Mouse (Mus musculus): ENCODE measurements around the gene Vps37d.
A peak's percentile ranks its signal among the peaks of the same experiment; 100 is the strongest.

The Vps37d gene

DNA sequence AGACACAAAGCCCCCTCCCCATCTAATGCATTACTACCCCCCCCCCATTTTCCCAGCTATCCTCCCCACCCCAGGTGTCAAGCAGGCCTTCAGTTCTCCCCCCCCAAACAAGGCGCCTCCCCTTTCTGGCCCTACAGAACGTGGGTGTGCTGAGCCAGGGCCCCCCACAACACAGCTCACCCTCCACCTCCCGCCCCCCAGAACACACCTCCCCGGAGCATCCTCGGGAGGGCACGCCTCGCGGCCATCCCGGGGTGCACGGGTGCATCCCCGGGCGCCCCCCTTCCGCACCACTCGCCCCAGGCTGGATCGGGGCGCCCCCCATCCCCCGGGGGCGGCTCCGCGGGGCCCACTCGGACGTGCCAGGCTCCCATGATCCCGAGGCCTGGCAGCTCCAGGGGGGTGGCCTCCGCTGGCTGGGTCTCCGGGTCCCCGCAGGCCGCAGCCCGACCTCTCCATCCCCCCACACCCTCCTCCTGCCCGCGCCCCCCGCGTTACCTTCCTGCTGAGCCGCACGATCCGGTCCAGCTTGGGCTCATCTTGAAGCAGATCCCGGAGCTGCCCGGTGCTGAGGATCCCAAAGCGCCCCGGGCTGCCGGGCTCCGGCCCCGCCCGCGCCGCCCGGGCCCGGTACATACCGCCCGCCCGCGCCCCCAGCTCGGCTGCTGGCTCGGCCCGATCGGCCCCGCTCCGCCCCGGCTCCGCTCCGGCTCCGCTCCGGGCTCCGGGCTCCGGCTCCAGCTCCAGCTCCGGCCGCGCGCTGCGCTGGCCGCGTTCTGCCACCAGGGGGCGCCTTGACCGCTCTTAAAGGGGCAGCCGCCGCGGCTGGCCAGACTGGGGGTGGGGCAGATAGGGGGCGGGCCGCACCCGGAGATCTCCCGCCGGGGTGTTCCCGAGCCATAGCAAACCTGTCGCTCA, at the start of gene Vps37d:
Gene Vps37d, minus strand, starts transcription at position 703 of the 918 bp plus-strand sequence.
- DNase-seq (ENCODE audit: low read depth, low spot score) = peak; percentile 48

DNA sequence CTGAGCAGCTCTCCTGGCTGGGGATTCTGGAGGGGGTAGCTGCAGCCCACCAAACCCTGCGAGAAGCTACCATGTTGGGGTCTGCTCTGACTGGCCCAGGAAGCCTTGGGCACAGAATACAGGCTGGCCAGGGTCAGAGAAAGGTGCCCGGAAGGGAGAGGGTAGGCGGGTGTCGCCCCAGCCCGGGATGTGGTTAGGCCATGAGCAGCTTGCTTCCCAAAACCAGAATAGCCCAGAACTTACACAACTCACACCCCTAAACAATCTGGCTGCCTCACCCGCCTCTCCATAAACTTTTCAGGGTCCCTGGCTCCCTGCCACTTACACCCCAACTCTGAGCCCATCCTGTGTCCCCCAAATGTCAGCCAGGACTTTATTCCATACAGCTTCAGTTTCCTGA, 49.6 kb upstream of the Vps37d start:
- DNase-seq (ENCODE audit: low read depth, low spot score) = no peak

DNA sequence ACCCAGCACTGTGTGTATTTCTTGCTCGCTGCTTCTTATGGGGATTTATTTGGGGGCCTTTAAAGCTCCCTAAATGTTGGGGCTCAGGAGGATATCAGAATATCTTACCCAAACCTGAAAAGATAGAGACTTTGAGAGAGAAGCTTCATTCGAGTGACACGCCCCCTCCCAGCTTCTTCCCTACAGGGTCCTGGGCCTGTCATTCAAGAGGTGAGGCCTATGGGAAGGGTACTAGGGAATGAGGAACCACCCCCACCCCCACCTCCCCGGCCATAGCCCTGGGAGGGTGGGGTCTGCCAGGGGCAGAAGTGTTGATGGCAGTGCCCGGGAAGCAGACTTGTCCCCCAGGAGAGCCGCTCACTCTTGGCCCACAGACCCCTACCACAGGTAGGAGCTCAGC, 48.1 kb upstream of the Vps37d start:
- DNase-seq (ENCODE audit: low read depth, low spot score) = no peak

DNA sequence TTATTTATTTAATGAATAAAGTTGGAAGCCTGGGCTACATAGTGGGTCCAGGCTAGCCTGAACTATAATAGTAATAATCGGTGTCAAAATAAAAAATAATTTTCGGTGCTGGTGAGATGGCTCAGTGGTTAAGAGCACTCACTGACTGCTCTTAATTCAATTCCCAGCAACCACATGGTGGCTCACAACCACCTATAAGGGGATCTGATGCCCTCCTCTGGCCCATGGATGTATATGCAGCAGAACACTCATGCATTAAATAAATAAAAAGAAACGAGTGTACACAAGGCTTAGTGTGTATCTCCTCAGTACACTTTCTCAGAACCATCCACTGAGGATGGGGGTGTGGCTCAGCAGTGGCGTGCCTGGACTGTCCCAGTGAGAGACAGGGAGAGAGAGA, 42.7 kb upstream of the Vps37d start:
- no peak for DNase-seq (ENCODE audit: low read depth, low spot score)

DNA sequence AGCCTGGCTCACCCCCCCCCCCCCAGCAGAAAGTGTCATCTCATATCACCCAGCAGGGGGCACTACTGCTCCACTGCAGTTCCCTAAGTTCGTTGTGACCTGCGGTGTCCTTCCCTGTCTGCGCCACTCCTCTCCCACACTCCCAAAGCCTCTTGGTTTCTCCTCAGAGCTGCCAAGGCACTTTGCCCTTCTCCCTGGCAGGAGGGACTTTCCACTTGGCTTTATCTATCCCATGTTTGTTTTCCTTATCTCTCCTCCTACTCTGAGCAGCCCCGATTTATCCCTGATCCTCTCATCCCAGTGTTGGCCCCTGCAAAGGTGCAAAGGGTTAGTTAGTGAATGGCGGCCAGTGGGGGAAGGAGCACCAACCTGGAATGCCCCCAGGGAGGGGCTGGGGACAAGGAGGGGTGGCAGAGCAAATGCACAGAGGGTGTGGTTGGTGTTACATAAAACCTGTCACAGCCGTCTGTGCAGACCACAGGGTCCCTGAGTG, 40.6 kb upstream of the Vps37d start:
- DNase-seq (ENCODE audit: low read depth, low spot score) = peak; percentile 19

DNA sequence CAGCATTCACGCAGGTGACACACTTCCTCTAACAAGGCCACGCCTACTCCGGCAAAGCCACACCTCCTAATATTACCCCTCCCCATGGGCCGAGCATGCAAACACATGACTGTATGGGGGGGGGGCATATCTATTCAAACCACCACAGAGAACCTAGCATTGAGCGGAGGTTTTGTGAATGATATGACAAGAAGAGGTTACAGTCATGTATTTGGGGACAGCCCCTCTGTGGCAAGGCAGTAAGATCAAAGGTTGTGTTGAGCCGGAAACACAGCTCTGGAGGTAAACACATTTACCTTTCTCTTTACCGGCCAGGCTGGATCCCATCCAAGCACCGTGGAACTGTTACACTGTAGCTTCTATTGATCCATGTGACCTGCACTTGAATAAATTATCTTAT, 37.2 kb upstream of the Vps37d start:
- DNase-seq (ENCODE audit: low read depth, low spot score) = no peak

DNA sequence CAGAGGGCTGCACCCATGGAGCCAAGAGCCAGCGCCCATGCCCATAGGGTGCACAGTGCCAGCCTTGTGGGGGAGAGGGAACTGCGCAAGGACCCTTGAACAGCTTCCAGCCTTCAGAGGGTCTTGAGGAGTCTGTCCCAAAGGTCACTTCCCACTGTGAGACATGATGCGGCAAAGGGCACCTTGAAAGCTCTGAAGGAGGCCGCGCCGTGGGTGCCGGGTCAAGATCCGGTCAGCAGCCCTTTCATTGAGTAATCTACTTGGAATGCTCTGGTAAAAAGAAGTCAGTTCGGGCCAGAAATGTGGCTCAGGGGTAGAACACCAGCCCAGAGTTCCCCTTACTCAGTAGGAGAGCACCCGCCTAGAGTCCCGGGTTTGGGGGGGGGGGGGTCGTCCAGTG, 35.7 kb upstream of the Vps37d start:
- no peak for DNase-seq (ENCODE audit: low read depth, low spot score)

DNA sequence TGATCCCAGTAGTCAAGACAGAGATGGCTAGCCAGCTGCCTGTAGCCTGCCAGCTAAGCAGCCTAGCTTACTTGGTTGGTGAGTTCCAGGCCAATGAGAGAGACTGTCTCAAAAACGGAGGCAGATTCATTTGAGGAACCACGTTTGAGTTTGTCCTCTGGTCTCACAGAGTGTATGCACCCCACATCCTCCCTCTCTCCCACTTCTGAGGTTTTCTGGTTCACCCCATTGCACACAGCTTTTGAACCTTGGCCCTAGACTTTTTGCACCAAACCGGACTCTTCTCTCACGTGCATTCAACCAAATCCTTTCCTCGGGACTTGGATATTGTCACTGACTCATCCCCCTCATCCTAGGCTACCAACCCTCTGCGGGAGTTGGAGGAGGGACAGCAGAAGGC, 31.9 kb upstream of the Vps37d start:
- DNase-seq (ENCODE audit: low read depth, low spot score) = no peak

DNA sequence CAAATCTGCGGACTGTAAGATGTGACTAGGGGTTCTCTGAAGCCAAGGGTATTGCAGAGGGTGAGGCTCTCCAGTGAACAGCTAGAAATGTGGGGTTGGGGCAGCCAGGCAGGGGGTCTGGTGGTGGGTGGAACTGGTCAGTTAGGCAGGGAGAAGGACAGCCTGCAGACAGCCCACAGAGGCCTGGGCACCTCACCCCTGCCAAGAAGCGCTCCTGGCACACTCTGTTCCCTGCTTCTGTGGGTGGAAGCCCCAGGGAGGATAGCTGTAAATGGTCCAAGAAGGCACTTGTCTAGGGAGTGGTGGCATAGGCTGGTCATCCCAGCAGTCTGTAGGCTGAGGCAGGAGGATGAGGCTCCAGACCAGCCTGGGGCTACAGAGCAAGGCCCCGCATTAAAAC, 31.4 kb upstream of the Vps37d start:
- no peak for DNase-seq (ENCODE audit: low read depth, low spot score)

DNA sequence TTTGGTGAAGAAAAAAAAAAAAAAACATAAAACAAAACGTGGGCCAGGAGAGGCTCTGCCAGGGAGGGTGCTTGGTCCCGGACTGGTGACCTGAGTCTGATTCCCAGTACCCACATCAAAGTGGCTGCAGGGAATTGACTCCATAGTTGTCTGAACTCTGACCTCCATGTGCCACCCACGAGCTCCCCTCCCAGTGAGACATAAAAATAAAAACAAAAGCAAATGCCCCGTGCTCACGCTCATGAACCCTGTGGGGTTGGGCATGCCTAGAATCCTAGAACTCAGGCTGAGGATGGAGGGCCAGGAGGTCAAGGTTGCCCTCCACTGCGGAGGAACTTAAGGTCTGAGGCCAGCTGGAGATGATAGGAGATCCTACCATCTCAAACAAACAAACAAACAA, 31.0 kb upstream of the Vps37d start:
- no peak for DNase-seq (ENCODE audit: low read depth, low spot score)

DNA sequence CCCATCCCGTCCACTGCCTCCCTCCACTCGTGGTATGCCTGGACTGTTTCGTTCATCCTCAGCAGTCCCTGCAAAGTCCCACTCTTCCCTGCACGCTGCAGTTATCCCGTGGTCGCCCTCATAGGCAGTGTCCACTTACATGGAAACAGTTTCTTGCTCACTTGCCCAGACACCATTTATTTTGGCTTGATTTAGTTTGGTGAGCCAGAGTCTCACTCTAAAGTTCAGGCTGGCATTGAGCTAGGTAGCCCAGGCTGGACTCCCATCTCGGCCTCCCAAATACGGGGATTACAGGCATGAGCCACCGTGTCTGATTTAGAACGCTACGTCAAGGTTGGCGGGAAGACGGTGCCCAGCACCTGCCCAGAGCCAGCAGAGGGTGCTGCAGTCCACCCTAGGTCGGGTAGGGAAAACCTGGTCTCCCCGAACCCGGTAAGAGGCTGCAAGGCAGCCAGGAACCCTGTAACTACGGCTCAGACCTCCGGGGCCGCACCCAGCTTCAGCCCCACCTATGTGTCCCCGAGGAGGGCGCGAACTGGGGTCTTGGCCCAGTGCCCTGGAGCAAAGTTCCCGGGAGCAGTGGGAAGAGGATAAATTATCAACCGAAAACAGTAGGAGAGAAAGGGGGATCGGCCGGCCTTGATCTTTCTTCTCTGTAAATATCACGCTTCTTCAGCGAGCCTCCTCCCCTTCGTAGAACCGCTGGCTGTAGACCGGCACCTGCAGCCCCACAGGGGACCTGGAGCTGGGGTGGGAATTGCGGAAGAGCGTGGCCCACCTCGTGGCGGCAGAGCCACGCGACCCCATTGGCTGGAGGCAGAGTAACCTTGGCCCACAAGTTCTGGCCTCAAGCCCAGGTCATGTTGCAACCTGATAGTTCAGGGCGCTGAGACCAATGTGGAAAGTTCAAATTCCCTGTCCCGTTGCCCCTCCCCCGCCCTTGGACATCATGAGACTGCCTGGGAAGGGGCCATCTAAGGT, 29.7 kb upstream of the Vps37d start:
- no peak for DNase-seq (ENCODE audit: low read depth, low spot score)

DNA sequence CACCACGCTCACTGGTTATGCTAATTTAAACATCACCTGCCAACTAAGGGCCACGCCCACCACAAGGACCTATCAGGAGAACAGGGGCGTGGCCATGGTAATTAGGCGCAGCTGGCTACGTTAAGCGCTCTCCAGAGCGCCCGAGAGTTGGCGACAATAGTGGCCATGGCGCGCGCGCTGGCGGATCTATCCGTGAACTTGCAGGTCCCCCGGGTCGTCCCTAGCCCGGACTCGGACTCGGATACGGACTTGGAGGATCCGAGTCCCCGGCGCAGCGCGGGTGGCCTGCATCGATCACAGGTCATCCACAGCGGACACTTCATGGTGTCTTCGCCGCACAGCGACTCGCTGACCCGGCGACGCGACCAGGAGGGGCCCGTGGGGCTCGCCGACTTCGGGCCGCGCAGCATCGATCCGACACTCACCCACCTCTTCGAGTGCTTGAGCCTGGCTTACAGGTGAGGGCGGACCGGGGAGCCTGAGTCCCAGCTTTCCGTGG, 28.7 kb upstream of the Vps37d start:
- peak; percentile 16 for DNase-seq (ENCODE audit: low read depth, low spot score)

DNA sequence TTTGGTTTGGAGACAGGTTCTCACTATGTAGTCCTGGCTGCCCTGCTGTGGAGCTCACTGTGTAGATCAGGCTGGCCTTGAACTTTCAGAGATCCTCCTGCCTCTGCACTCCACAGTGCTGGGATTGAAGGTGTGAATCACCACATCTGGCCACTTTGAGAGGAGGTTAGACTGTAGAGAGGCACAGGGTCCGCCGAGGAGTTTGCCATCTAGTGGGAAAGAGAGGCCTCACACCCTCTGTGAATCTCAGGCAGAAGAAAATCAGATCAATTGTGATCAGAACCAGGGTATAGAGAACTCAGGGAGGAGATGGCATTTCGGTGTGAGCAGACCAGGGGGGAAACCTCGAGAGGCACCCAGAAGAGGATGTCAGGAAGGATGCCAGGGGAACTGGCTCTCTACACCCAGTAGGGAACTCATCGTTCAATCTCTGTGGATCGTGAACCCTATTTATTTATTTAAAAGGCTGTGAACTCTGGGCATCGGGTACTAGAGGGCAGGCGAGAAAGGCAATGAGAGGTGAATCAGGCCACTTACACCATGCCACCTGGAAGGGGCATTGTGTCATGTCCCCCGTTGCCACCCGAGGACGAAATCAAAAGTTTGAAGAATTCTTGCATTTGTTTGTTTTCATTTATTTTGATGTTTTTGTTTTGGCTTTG, 26.1 kb upstream of the Vps37d start:
- DNase-seq (ENCODE audit: low read depth, low spot score) = no peak

DNA sequence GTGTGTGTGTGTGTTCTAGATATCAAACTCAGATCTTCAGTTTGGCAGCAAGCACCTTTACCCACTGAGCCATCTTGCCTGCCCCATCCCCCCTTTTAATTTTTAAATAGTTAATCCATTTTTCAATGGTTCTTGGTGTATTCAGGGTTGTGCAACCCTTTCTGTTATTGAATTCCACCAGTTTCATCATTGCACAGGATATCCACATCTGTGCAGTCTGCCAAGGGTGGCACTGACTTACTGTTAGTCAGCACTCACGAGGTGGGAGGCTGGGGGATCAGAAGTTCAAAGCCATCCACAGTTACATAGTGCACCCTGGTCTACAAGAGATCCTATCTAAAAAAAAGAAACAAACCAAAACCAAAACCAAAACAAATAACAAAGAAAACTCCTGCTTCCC, 22.9 kb upstream of the Vps37d start:
- no peak for DNase-seq (ENCODE audit: low read depth, low spot score)

DNA sequence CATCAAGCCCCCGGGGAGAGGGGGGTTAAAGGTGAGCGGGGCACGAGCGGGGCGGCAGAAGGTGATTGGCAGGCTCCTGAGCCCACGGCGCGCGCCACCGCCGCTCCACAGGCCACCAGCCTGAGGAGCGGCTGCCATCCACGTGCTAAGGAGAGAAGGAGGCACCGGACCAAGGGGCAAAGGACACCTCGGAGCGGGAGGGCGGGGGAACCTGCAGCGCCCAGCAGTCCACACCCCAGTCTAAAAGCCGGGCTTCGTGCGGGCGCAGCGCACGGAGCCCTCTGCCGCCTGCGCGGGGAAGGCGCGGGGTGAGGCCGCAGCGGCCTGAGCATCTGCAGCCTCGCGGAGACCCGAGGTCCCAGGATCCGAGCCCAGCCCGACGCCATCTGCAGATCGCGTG, 11.6 kb upstream of the Vps37d start, which contains the start of gene Mlxipl:
Gene Mlxipl, plus strand, starts transcription at position 238 of the 400 bp plus-strand sequence.
- no peak for DNase-seq (ENCODE audit: low read depth, low spot score)

DNA sequence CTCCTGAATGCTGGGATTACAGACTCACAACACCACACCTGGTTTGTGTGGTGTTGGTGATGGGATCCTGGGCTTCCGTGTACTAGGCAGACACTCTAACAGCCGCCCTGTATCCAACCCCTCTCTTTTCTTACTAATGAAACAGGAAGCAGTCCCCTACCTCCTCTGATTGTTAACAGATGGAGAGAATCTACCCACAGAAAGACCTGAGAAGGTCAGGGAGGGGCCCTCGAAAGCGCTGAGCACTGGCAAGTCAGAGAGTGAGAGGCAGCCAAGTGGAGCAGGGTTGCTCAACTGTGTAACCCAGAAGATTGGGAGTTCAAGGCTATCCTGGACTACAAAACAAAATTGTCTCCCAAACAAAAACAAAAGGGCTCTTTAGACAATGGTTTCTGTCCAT, 8.8 kb upstream of the Vps37d start:
- no peak for DNase-seq (ENCODE audit: low read depth, low spot score)

DNA sequence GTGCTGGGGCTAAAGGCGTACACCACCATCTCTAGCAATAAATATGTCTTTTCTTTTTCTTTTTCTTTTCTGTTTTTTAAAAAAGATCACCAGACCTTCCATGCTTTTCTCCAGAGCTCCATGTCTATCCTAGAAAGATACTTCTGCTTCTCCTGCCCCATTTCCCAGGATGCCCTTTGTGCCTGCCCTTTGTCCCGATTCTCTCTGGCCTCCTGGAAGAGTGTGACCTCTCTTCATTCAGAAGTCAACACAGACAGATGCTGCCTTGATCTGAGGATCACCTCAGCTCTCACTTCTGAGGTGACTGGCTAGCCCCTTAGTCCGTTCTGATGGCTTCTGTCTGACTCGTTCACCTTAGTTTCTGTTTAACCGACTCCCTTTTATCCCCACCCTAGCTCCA, 2.5 kb upstream of the Vps37d start:
- DNase-seq (ENCODE audit: low read depth, low spot score) = no peak

DNA sequence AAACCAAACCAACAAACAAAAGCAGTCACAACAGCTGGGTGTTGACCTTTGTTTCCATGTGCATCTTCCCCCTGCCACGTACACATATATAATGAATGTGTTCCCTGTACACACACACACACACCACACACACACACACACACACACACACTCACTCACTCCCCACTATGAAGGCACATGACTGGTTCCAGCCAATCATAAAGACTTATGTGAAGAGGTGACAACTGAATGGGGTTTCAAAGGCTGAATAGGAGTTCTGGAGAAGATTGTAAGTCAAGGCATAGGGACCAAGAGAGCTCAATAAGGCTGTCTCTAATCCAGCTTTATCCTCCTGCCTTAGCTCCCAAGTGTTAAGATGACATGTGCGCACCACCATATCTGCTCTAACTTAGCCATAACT, 1.5 kb upstream of the Vps37d start:
- no peak for DNase-seq (ENCODE audit: low read depth, low spot score)

DNA sequence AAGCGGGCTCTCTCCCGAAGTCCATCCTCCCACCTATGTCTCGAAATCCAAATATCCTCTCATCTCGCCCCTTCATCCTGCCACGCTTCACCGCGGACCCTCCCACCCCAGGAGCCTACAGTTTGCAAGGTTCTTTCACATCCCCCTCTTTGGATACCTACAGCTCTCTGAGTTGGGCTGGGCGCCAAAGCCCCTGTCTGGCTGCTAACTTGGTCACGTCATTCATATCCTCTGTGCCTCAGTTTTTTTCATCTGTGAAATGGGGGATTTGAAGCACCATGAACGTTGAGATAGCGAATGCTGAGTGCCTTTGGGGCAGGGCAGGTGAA, 380 bp upstream of the Vps37d start:
- DNase-seq (ENCODE audit: low read depth, low spot score) = no peak

DNA sequence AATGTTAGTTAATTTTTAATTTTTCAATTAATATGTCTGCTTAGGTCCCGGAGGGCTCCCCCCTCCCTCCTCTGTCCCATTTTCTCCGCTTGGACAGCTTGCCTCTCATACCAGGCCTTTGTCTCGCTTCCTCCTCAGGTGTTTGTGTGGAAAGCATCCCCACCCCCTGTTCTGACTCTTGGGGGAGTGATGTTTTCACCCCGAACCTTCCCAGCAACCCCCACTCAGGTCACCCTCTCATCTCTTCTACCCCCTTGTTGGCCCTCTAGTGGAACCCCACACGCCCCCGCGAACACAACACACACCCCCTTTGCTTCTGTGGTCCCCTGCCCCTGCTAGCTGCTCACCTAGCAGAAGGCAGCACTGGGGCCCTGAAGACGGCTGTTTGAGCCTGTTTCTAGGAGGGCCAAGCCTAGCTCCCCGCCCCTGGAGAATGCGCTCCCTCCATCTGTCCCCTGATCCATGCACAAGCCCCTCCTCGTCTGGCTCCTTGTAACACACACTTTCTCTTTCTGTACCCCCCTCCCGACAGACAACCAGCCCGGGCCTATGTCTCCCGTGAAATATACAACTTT, 1.0 kb downstream of the Vps37d start:
- DNase-seq (ENCODE audit: low read depth, low spot score) = no peak

DNA sequence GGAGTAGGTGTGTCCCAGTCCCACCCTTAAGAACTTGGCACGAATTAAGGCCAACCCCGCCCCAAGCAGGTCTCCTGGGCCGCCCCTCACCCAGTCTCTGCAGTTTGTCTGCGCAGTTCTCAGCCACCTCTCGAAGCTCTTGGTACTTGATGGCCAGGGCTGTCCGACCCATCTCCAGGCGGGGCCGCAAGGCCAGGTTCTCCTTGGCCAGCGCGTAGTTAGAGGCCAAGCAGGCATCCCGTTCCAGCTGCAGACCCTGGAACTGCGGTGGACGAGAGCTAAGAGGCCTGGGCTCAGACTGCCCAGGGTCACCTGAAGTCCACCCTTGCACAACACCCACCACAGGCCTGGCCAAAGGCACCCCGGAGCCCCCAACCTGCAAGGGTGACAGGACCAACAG, 1.7 kb downstream of the Vps37d start:
- DNase-seq (ENCODE audit: low read depth, low spot score) = no peak

All from telencephalon, adult 2 months (tissue).